Mouse (Mus musculus) left cerebral cortex, postnatal 36 days (tissue): ENCODE data around the gene Tmem43. TPM values are rescaled to one million over a fixed set of nuclear protein-coding genes. Genes with fewer than 3 reads are reported as not detected.

Experiments used
- DNase-seq, 2 experiments: peaks; one replicate each; pipeline ENCODE4 v3.0.0; 2021 to 2022; ENCODE audit warnings: low spot score in 2 of 2, mixed read lengths in 1 of 2
- intact Hi-C: fragments of 180-260 bp; cut with DNase I; formaldehyde crosslinking; loops from one replicate; pipeline ENCODE4 v1.15.1; 2025
- total RNA-seq, 2 experiments: library from RNA; stranded (reverse); gene quantifications; 2 replicates each; pipeline ENCODE4 v1.2.3; 2021

Tmem43 gene
- total RNA-seq, 2 experiments from 2014 or later, result 24.9 to 29.6 TPM

DNA sequence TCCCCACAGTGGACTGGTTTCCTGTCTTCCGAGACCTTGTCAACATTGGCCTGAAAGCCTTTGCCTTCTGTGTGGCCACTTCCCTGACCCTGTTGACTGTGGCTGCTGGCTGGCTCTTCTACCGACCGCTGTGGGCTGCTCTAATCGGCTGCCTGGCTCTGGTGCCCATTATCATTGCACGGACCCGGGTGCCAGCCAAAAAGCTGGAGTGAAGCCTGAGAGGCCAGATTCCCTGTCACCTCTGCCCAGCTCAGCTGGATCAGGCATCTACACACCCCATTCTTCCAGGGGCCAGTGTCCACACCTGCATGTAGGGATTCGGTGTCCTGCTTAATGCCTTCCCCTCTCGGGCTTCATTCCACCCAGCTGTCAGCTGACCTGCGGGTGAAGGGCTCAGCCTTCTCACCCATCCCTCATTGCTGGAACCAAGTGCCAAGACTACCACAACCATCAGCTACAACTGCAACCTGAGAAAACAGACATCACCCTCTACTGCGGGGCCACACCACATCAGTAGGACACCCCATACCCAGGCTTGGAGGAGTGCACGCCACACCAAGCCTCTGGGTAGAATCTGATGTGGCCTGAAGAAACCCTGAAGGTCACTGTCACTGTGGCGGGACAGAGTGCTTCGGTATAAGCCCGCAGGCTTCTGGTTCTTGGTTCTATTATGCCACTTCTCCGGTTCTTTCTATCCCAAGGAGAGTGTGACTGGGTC is 13.4 kb downstream of the Tmem43 start:
- intact Hi-C loops, result no loop called here
- no peak for DNase-seq

DNA sequence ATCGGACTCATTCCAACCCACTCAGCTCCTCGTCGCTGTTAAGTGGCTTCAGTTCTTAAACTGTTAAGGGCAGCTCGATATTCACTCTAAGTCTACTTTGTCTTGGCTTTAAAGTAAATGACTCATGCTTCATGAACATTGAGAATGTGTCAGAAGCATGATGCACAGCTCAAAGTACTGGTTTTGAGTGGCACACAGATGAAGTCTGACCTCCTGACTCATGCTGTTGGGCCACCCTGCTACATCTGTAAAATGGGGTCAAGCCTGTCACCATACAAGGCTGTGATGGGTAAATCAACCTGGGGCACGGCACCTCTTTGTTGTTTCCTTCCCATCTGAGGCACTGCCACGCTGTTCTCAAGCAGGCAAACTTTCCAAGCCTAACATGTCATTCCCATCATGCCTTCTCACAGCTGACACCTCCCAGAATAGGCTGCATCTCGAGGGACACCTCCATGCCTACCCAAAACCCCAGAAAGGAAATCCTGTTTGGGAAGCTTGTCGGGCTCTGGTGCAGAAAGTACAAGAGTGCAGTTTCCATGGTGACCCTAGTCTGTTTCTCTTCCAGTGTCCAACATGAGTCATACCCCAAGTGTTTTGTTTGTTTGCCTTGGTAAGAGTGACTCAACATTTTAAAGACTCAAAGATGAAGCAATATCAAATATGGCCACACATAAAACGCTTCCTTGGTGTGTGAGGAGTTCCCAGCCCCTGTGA is 15.2 kb downstream of the Tmem43 start:
- peak; percentile 45 to 48 for DNase-seq
- intact Hi-C loops, result no loop called here

DNA sequence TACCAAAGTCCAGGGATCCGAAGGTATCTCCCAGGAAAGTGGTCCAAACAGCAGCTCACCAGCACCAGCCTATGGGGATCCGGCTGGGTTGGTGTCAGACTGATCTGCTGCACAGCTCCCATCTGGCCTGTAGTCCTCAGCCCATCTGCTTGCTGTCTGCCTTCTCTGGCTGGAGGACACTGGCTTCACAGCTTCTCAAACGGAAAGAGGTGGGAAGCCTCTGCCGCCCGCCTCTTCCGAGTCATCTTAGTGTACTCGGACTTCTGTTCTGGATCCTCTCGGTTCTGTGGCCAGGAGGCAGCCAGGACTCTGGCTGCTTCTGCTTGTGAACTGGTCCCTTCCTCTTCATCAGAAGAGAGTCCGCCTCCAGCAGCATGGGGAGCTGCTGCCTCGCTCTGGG is 16.4 kb downstream of the Tmem43 start:
- intact Hi-C loops, result no loop called here
- peak; percentile 59 to 69 for DNase-seq

DNA sequence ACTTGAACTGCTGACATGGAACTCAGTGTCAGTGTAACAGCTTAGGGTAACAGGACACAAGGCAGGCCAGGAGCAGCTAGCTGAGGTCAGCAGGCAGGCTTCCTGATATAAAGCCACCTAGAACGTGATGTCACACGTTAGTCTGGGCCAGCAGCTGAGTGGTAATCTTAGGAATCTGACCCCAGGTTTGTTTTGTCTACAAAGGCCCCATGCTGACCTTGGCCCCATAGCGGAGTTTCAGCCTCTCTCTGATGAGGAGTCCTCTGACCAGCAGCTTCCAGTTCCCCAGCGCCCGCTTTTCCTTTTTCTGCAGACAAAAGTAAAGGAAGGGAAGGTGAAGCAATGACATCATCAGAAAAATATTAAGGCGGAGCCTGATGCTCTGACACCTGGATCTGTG is 17.5 kb downstream of the Tmem43 start:
- no peak for DNase-seq

DNA sequence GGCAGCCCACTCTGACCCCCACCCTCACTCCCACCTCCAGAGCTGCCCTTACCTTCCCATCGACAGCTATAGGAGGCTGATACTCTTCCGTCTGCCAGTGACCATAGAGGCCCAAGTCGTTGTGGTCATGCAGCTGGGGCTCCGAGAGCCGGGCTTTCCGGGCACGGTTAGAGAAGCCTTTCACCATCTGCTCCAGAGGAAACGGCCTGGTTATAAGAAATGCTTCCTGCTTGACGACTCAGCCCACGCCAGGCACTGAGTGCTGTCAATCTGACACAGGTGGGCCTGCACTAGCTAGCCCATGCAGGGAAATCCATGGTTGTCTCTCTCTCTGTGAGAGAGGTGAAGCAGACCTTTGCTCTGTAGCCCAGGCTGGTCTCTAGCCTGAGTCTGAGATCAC is 19.6 kb downstream of the Tmem43 start:
- DNase-seq, result no peak
- intact Hi-C loops, result no loop called here

More for the DNA sequence above, 17.5 kb downstream of the Tmem43 start:
- intact Hi-C loops, result no loop called here

GRCm38 (mm10) chr6:91494526-91494925 is 21.0 kb downstream of the Tmem43 start:
- no peak for DNase-seq
- intact Hi-C loops, result no loop called here

- DNase-seq, result no peak
- intact Hi-C loops, result no loop called here
Observed at GRCm38 (mm10) chr6:91503302-91503701, 29.8 kb downstream of the Tmem43 start.

DNA sequence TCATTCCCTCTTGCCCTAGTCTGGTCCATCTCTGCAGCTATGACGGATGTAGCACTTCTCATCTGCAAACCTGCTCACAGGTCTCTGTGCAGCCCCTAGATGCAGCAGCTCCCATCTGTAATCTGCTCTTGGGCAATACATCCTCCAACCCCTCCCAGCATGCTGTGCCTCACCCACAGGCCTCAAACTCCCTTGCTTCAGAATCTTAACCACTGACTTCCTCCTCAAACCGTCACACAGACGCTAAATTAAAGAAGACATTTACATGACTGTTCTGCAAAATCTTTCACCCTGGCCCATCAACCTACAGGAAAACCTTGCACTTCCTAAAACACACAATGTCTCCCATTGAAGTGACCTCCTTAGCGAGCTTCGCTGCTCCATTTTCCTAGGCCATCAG is 32.5 kb downstream of the Tmem43 start:
- intact Hi-C loops, result no loop called here

GRCm38 (mm10) chr6:91508041-91508440 is 34.5 kb downstream of the Tmem43 start:
- intact Hi-C loops, result no loop called here
- no peak for DNase-seq

More for the DNA sequence above, 32.5 kb downstream of the Tmem43 start:
- DNase-seq, result no peak

DNA sequence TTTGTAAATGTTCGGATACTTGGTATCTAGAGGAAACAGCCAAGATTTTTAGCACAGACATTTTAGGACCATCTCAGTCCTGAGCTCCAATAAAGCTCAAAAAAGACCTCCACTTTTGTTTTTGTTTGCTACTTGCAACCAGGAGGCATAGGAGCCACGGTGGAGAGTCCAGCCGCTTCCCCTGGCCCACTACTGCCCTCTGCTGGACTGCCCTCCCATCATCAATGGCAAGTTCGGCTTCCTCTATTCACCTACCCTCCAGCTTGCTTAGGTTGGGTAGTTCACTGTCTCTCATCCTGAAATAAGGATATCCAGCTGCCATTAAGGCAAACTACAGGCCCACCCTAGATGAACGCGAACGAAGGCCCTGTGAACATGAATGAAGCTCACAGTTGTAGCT is 35.8 kb downstream of the Tmem43 start:
- intact Hi-C loops, result no loop called here
- peak; percentile 42 to 47 for DNase-seq

DNA sequence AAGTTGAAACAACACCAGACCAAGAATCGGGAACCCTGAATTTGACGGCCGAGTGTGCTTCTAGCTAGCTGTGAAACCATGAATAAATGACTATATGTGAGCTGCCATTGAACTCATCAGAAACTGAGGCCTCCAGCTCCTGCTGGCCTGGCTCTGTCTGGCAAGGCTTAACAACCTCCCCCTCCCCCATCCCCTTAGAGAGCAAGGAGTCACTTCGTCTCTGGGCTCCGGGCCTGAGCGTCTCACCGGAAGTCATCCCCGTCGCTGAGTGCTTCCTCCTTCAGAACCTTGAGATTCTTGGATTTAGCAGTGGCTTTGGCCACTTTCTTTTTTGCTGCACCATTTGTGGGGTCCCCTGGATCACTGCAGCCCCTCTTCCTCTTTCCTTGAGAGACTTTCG is 36.7 kb downstream of the Tmem43 start:
- intact Hi-C loops, result no loop called here

DNA sequence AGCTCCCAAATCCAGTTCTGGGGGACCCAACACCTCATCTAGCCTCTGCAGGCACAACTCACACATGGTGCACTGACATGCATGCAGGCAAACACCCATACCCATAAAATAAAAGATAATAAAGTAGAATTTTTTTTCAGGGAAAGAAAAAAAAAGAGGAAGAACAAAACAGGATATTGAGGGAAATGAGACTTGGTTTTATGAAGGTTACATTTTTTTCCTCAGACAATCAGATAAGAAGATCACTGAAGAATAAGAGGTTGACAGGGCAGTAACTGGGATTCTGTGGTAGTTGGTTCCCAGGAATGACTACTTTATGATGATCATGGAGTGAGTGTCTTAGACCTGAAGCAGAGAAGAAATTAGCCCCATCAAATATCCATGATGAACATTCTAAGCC is 40.6 kb downstream of the Tmem43 start:
- intact Hi-C loops, result no loop called here
- no peak for DNase-seq

More for the DNA sequence above, 36.7 kb downstream of the Tmem43 start:
- DNase-seq, result no peak

GRCm38 (mm10) chr6:91514737-91515362 is 41.3 kb downstream of the Tmem43 start:
- no peak for DNase-seq
- intact Hi-C loops, result loop anchor here (5.0 kb wide), 2 partner anchors 43 to 172 kb away; partner anchors contain the start of genes Chchd4 and Tmem43

- peak; percentile 98 to 99 for DNase-seq
- intact Hi-C loops, result loop anchor here (5.0 kb wide), 2 partner anchors 43 to 172 kb away; partner anchors contain the start of genes Chchd4 and Tmem43
Observed at GRCm38 (mm10) chr6:91515545-91516449, 42.3 kb downstream of the Tmem43 start, which contains the start of the genes Xpc and Lsm3. TSS of gene Xpc (minus strand) at chr6:91515888. TSS of gene Lsm3 (plus strand) at chr6:91515928.

GRCm38 (mm10) chr6:91518454-91519020 is 45.0 kb downstream of the Tmem43 start:
- peak; percentile 47 to 50 for DNase-seq
- intact Hi-C loops, result loop anchor here (5.0 kb wide), 2 partner anchors 46 to 169 kb away; partner anchors contain the start of genes Chchd4 and Tmem43

GRCm38 (mm10) chr6:91522816-91523215 is 49.3 kb downstream of the Tmem43 start:
- DNase-seq, result no peak
- intact Hi-C loops, result loop anchor here (10.0 kb wide), 1 partner anchor 322 kb away; no protein-coding TSS in a partner anchor

DNA sequence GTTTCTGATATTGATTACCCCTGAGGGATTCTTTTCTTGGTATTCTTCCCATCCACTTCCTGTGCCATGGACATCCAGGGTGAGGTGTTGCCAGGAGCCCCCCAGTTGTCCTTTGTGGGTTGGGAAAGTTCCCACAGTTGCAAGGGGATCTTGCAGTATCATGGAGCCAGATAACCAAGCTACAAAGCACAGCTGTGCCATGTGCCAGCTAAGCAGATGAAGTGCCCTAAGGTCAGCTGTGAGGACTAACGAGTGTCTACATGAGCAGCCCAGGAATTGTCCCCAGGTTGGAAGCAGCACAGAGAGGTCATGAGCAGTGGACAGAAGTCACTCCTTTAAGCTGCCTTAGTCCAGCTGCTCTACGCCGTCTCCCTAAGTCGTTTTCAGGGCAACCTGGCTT is 52.0 kb downstream of the Tmem43 start:
- no peak for DNase-seq
- intact Hi-C loops, result loop anchor here (5.0 to 10.0 kb wide), 2 partner anchors 217 to 319 kb away; no protein-coding TSS in a partner anchor

GRCm38 (mm10) chr6:91527227-91527860 is 53.8 kb downstream of the Tmem43 start:
- intact Hi-C loops, result loop anchor here (5.0 to 10.0 kb wide), 2 partner anchors 215 to 317 kb away; no protein-coding TSS in a partner anchor
- DNase-seq, result no peak
